Mouse (Mus musculus) gastrocnemius, adult 2 months (tissue): Measurements from ENCODE around the gene Tmem51. TPM values are rescaled to one million over a fixed set of nuclear protein-coding genes. Genes with fewer than 3 reads are reported as not detected.

Experiments
- DNase-seq: peaks from one replicate; pipeline ENCODE4 v3.0.0; 2022
- H3K27ac ChIP-seq: fragments of 200-600 bp; 2 replicates; pipeline ENCODE4 v1.8.1; 2022; ENCODE audit warnings: mild to moderate bottlenecking
- H3K4me3 ChIP-seq: fragments of 200-600 bp; 2 replicates; pipeline ENCODE4 v1.8.1; 2022; ENCODE audit warnings: mild to moderate bottlenecking, moderate library complexity
- CTCF ChIP-seq: fragments of 200-600 bp; IDR thresholded peaks from 2 replicates; pipeline ENCODE4 v1.8.1; 2022; ENCODE audit warnings: antibody characterized with exemption, mild to moderate bottlenecking, moderate library complexity
- intact Hi-C: fragments of 180-260 bp; cut with DNase I; formaldehyde crosslinking; loops from one replicate; pipeline ENCODE4 v1.15.1; 2025
- total RNA-seq, 2 experiments: library from RNA; stranded (reverse); gene quantifications; 2 replicates each; pipeline ENCODE4 v1.2.3; 2021

Gene Tmem51
- total RNA-seq, 2 experiments from 2014 or later = 0.66 to 0.75 TPM

GRCm38 (mm10) chr4:142094386-142094785 lies 10.3 kb upstream of the Tmem51 start:
- no peak for DNase-seq
- Histone ChIP-seq H3K27ac (no peak overlapping the region), H3K4me3 (no peak overlapping the region)
- TF ChIP-seq CTCF = no peak
- intact Hi-C loops = no loop called here

GRCm38 (mm10) chr4:142091100-142091499 lies 7.0 kb upstream of the Tmem51 start:
- no peak overlapping the region for H3K27ac ChIP-seq
- no peak for TF ChIP-seq CTCF
- DNase-seq = no peak
- intact Hi-C loops = no loop called here
- H3K4me3 ChIP-seq = no peak overlapping the region

- no peak for DNase-seq
- Histone ChIP-seq H3K4me3 (no peak overlapping the region), H3K27ac (no peak overlapping the region)
- intact Hi-C loops = no loop called here
- no peak for TF ChIP-seq CTCF
These were observed 5.9 kb upstream of the Tmem51 start for GRCm38 (mm10) chr4:142089966-142090365.

GRCm38 (mm10) chr4:142088836-142089235 lies 4.7 kb upstream of the Tmem51 start:
- intact Hi-C loops = no loop called here
- no peak for TF ChIP-seq CTCF
- no peak for DNase-seq
- Histone ChIP-seq H3K27ac (no peak overlapping the region), H3K4me3 (no peak overlapping the region)

GRCm38 (mm10) chr4:142088409-142088808 lies 4.3 kb upstream of the Tmem51 start:
- Histone ChIP-seq H3K4me3 (no peak overlapping the region), H3K27ac (no peak overlapping the region)
- intact Hi-C loops = no loop called here
- no peak for TF ChIP-seq CTCF
- DNase-seq = no peak

GRCm38 (mm10) chr4:142084936-142085563 lies 946 bp upstream of the Tmem51 start:
- TF ChIP-seq CTCF = no peak
- no peak for DNase-seq
- Histone ChIP-seq H3K4me3 (peak overlapping the region; percentile 80), H3K27ac (peak overlapping the region; percentile 74)
- intact Hi-C loops = loop anchor here (5.0 kb wide), 2 partner anchors 43 to 78 kb away; no protein-coding TSS in a partner anchor

GRCm38 (mm10) chr4:142083762-142084130 lies 358 bp downstream of the Tmem51 start:
- peak; percentile 72 for TF ChIP-seq CTCF
- intact Hi-C loops = loop anchor here (2.0 to 5.0 kb wide), 3 partner anchors 15 to 76 kb away; no protein-coding TSS in a partner anchor
- peak overlapping the region; percentile 80 for H3K4me3 ChIP-seq
- DNase-seq = peak; percentile 81
- H3K27ac ChIP-seq = peak overlapping the region; percentile 74

- Histone ChIP-seq H3K4me3 (peak overlapping the region; percentile 80), H3K27ac (peak overlapping the region; percentile 71)
- intact Hi-C loops = loop anchor here (2.0 to 5.0 kb wide), 3 partner anchors 16 to 76 kb away; no protein-coding TSS in a partner anchor
- no peak for DNase-seq
- TF ChIP-seq CTCF = no peak
These were observed 911 bp downstream of the Tmem51 start for GRCm38 (mm10) chr4:142083193-142083592.

- Histone ChIP-seq H3K4me3 (peak overlapping the region; percentile 80), H3K27ac (peak overlapping the region; percentile 73; the same call in 1 of the 2 replicates)
- TF ChIP-seq CTCF = no peak
- no peak for DNase-seq
- intact Hi-C loops = loop anchor here (2.0 to 5.0 kb wide), 3 partner anchors 16 to 75 kb away; no protein-coding TSS in a partner anchor
These were observed 1.4 kb downstream of the Tmem51 start for GRCm38 (mm10) chr4:142082703-142083102.

GRCm38 (mm10) chr4:142081631-142082283 lies 2.3 kb downstream of the Tmem51 start:
- Histone ChIP-seq H3K4me3 (peak overlapping the region; percentile 47), H3K27ac (peak overlapping the region; percentile 73)
- intact Hi-C loops = loop anchor here (2.0 to 5.0 kb wide), 3 partner anchors 17 to 74 kb away; no protein-coding TSS in a partner anchor
- peak; percentile 62 for DNase-seq
- no peak for TF ChIP-seq CTCF

GRCm38 (mm10) chr4:142080901-142081630 lies 3.0 kb downstream of the Tmem51 start:
- peak; percentile 87 for DNase-seq
- peak overlapping the region; percentile 73 for H3K27ac ChIP-seq
- intact Hi-C loops = loop anchor here (5.0 kb wide), 2 partner anchors 39 to 74 kb away; no protein-coding TSS in a partner anchor
- TF ChIP-seq CTCF = no peak
- peak overlapping the region; percentile 40 for H3K4me3 ChIP-seq

- Histone ChIP-seq H3K27ac (peak overlapping the region; percentile 73), H3K4me3 (peak overlapping the region; percentile 40; the same call in 1 of the 2 replicates)
- intact Hi-C loops = loop anchor here (5.0 kb wide), 2 partner anchors 38 to 73 kb away; no protein-coding TSS in a partner anchor
- DNase-seq = no peak
- no peak for TF ChIP-seq CTCF
These were observed 3.7 kb downstream of the Tmem51 start for GRCm38 (mm10) chr4:142080487-142080767.
